10 mouse cellular contexts compared by ENCODE assay signal in the genomic region with DNA sequence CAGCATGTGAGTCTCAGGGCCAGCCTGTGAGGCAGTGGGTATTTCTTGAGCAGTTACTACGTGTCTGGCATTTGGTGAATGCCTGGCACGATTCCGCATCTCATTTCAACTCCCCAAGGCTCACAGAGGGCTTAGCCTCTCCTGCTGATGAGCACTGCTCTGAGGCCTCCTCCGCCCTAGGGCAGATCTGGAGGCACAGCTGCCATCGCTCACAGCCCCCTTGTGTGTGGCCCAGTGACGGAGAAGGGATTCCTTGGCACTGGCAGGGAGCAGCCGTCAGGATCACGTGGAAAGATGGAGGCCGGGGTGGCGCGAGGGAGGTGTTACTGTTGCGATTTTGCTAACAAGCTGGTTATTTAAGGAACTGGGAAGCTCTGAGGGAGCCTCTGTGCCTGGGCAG. TPM values are rescaled to one million over a fixed set of nuclear protein-coding genes. Genes with fewer than 3 reads are reported as not detected.
DNase-seq lines count a peak whose midpoint lies in the region; ATAC-seq and TF ChIP-seq lines count a peak whose summit lies in the region.
"Had no signal": no experiment of that assay in that cellular context is flagged by ENCODE, and none has a peak within 500 bp of the region (broad histone marks: within the 10 kb centered on the region; RNA-seq: fewer than 3 reads in every experiment).

No protein-coding gene starts in this region.

- WGBS in lung, postnatal 0 days, result 30% methylated on average over 12 of the region's 12 CpGs
- WGBS in hindbrain, embryonic 16.5 days, result 20% methylated on average over 12 of the region's 12 CpGs
- WGBS in kidney, embryonic 14.5 days, result 53% methylated on average over 12 of the region's 12 CpGs

- H3K4me2 ChIP-seq in lung, postnatal 0 days (replicated peaks; ENCODE audit: low read depth, low read length), result no peak overlapping the region
- H3K4me2 ChIP-seq in hindbrain, embryonic 16.5 days (ENCODE audit: low read length), result no peak overlapping the region
- no peak overlapping the region for H3K4me2 ChIP-seq in kidney, embryonic 14.5 days (replicated peaks; ENCODE audit: low read depth, low read length)
- H3K4me2 ChIP-seq: heart, embryonic 13.5 days; limb, embryonic 12.5 days had no signal

- no peaks in the 10 kb centered on the region for H3K4me1 ChIP-seq in lung, postnatal 0 days (ENCODE audit: insufficient read depth, low read depth, low read length)
- H3K4me1 ChIP-seq in hindbrain, embryonic 16.5 days (ENCODE audit: control insufficient read depth, insufficient read depth, low read depth, low read length), result peaks cover 9% of the 10 kb centered on the region
- no peaks in the 10 kb centered on the region for H3K4me1 ChIP-seq in kidney, embryonic 14.5 days (ENCODE audit: control insufficient read depth, insufficient read depth, low read length)
- H3K4me1 ChIP-seq: heart, embryonic 13.5 days; limb, embryonic 12.5 days had no signal

- no peak for TF ChIP-seq CTCF in lung, postnatal 0 days (IDR thresholded peaks at IDR 0.05)

- no peaks in the 10 kb centered on the region for H3K36me3 ChIP-seq in lung, postnatal 0 days (ENCODE audit: insufficient read depth, low read length)
- H3K36me3 ChIP-seq in hindbrain, embryonic 16.5 days (ENCODE audit: control insufficient read depth, insufficient read depth, low read length), result no peaks in the 10 kb centered on the region
- H3K36me3 ChIP-seq in kidney, embryonic 14.5 days (ENCODE audit: control insufficient read depth, insufficient read depth, low read length), result no peaks in the 10 kb centered on the region
- H3K36me3 ChIP-seq: heart, embryonic 13.5 days; limb, embryonic 12.5 days had no signal

- no peak overlapping the region for H3K27ac ChIP-seq in lung, postnatal 0 days (ENCODE audit: low read length)
- peak overlapping the region; percentile 17; the same call in 1 of the 2 replicates for H3K27ac ChIP-seq in hindbrain, embryonic 16.5 days (ENCODE audit: low read depth, low read length)
- no peak overlapping the region for H3K27ac ChIP-seq in kidney, embryonic 14.5 days (ENCODE audit: low read depth, low read length)
- H3K27ac ChIP-seq: heart, embryonic 13.5 days; limb, embryonic 12.5 days had no signal

- no peaks in the 10 kb centered on the region for H3K27me3 ChIP-seq in lung, postnatal 0 days (replicated peaks; ENCODE audit: insufficient read depth, low read length)
- no peaks in the 10 kb centered on the region for H3K27me3 ChIP-seq in hindbrain, embryonic 16.5 days (replicated peaks; ENCODE audit: control insufficient read depth, insufficient read depth, low read length)
- no peaks in the 10 kb centered on the region for H3K27me3 ChIP-seq in kidney, embryonic 14.5 days (ENCODE audit: control insufficient read depth, insufficient read depth, low read length)

- ATAC-seq in lung, postnatal 0 days, result no peak
- ATAC-seq in hindbrain, embryonic 16.5 days, result peak; percentile 79
- ATAC-seq in activated CD4-positive, CD25-positive, alpha-beta regulatory T cell, adult 4 months, result no peak
- ATAC-seq in kidney, embryonic 14.5 days (ENCODE audit: low FRiP score, low TSS enrichment), result no peak

- no peak for TF ChIP-seq EP300 in lung, postnatal 0 days (IDR thresholded peaks at IDR 0.05)

- H3K9me3 ChIP-seq in lung, postnatal 0 days (ENCODE audit: low read length), result no peaks in the 10 kb centered on the region
- H3K9me3 ChIP-seq in hindbrain, embryonic 16.5 days (ENCODE audit: control insufficient read depth, low read length), result no peaks in the 10 kb centered on the region
- no peaks in the 10 kb centered on the region for H3K9me3 ChIP-seq in kidney, embryonic 14.5 days (ENCODE audit: control insufficient read depth, low read length)
- H3K9me3 ChIP-seq: heart, embryonic 13.5 days; limb, embryonic 12.5 days had no signal

- H3K4me3 ChIP-seq in lung, postnatal 0 days (ENCODE audit: low read depth, low read length), result no peak overlapping the region
- H3K4me3 ChIP-seq in hindbrain, embryonic 16.5 days (ENCODE audit: low read length), result no peak overlapping the region
- no peak overlapping the region for H3K4me3 ChIP-seq in kidney, embryonic 14.5 days (ENCODE audit: low read length)
- H3K4me3 ChIP-seq: heart, embryonic 13.5 days; limb, embryonic 12.5 days had no signal

- DNase-seq in lung, postnatal 0 days (ENCODE audit: low spot score), result peak; percentile 20
- no peak for DNase-seq in lung, postnatal 25 days (ENCODE audit: low spot score)
- DNase-seq in mesoderm, embryonic 11.5 days (ENCODE audit: low read depth, low spot score), result peak; percentile 26
- peak; percentile 89 to 90 for DNase-seq in right cerebral cortex, postnatal 36 days (ENCODE audit: low spot score in 2 of 2)
- no peak for DNase-seq in cerebellum, adult 11 months

- no peak overlapping the region for H3K9ac ChIP-seq in lung, postnatal 0 days (replicated peaks; ENCODE audit: low read depth)
- H3K9ac ChIP-seq in hindbrain, embryonic 16.5 days (ENCODE audit: low read depth, low read length), result no peak overlapping the region
- H3K9ac ChIP-seq in kidney, embryonic 14.5 days (ENCODE audit: low read depth, low read length), result no peak overlapping the region
- H3K9ac ChIP-seq: heart, embryonic 13.5 days; limb, embryonic 12.5 days had no signal

RNA-seq across cellular contexts. Expression of a gene that starts 52.7 kb away (rescaled TPM):
- polyA plus RNA-seq in lung, postnatal 0 days (2015; fragmentation: Nextera tagmentation; extraction: Ambion mirVana), result 70.3 and 74.0 TPM in 2 replicates
- 201 and 222 TPM in 2 replicates for polyA plus RNA-seq in hindbrain, embryonic 16.5 days (2015; fragmentation: Nextera tagmentation; extraction: Ambion mirVana)
- polyA plus RNA-seq in activated CD4-positive, CD25-positive, alpha-beta regulatory T cell, adult 4 months (2017; shearing (Covaris generic)), result 10 to 100 TPM; 56.8 to 71.9 TPM
- 77.7 and 78.6 TPM in 2 replicates for polyA plus RNA-seq in kidney, embryonic 14.5 days (2014; fragmentation: Nextera tagmentation; extraction: Ambion mirVana)

Comparison
In these comparisons a context has a peak if more than half of its experiments do, and no peak if none do; other contexts are left out.
1. DNase-seq: peak in lung, postnatal 0 days (single experiment), mesoderm, embryonic 11.5 days (single experiment) and right cerebral cortex, postnatal 36 days (2 of 2); none in lung, postnatal 25 days (single experiment) and cerebellum, adult 11 months (single experiment).